Mouse (Mus musculus) liver, adult 2 months (tissue): ENCODE results near the gene Rpsa. TPM values are rescaled to one million over a fixed set of nuclear protein-coding genes. Genes with fewer than 3 reads are reported as not detected.
A peak's percentile ranks its signal among the peaks of the same experiment; 100 is the strongest.
"Not testable (repeated sequence)": the region's sequence is repeated elsewhere in the genome, so short reads cannot be mapped to it uniquely, and the experiment has no call there.

ENCODE experiments used
- DNase-seq: peaks from one replicate; pipeline ENCODE4 v3.0.0-alpha.2; 2011; ENCODE audit warnings: low read depth, low spot score; ENCODE audit errors: extremely low read depth
- H3K27ac ChIP-seq: fragments of 200-500 bp; replicated peaks from 2 replicates; pipeline ENCODE4 v1.5.1; 2012; ENCODE audit warnings: low read depth, mild to moderate bottlenecking, control low read depth, inconsistent platforms, low read length; ENCODE audit not compliant: insufficient read depth
- H3K27me3 ChIP-seq: fragments of 200-500 bp; 2 replicates; pipeline ENCODE4 v1.6.1; 2012; ENCODE audit warnings: mild to moderate bottlenecking, moderate library complexity, low read length, inconsistent platforms; ENCODE audit not compliant: control insufficient read depth, insufficient read depth
- H3K36me3 ChIP-seq: fragments of 200-500 bp; 2 replicates; pipeline ENCODE4 v1.6.1; 2012; ENCODE audit warnings: low read length, inconsistent platforms; ENCODE audit not compliant: control insufficient read depth, insufficient read depth
- H3K4me1 ChIP-seq: fragments of 200-500 bp; 2 replicates; pipeline ENCODE4 v1.6.1; 2011; ENCODE audit warnings: low read length; ENCODE audit not compliant: control insufficient read depth, insufficient read depth
- H3K4me3 ChIP-seq: fragments of 200-500 bp; 2 replicates; pipeline ENCODE4 v1.5.1; 2011; ENCODE audit warnings: low read depth, mild to moderate bottlenecking, control low read depth, low read length, moderate library complexity; ENCODE audit not compliant: insufficient read depth
- H3K79me2 ChIP-seq: fragments of 200-500 bp; 2 replicates; pipeline ENCODE4 v1.6.1; 2012; ENCODE audit warnings: inconsistent platforms, mild to moderate bottlenecking, low read length, moderate library complexity; ENCODE audit not compliant: control insufficient read depth, insufficient read depth
- H3K9ac ChIP-seq: fragments of 200-500 bp; 2 replicates; pipeline ENCODE4 v1.6.1; 2012; ENCODE audit warnings: low read depth, mild to moderate bottlenecking, control low read depth, inconsistent platforms, low read length
- CTCF ChIP-seq: fragments of 200-500 bp; IDR thresholded peaks from 2 replicates; pipeline ENCODE4 v1.5.1; 2011; ENCODE audit warnings: low read depth, low read length, control low read depth
- POLR2A ChIP-seq: fragments of 200-500 bp; IDR thresholded peaks from 2 replicates; pipeline ENCODE4 v1.6.1; 2011; ENCODE audit warnings: low read length, control low read depth; ENCODE audit not compliant: insufficient read depth; ENCODE audit errors: extremely low read depth
- WGBS: fragments of 180-500 bp; shearing (Covaris S2); methylation state at CpG from one replicate; pipeline ENCODE4 v1.1.7; 2018; 5-methylcytosine and 5-hydroxymethylcytosine counted together
- polyA plus RNA-seq: library from polyadenylated mRNA; depleted of rRNA; stranded (reverse); fragments of >200 nt; gene quantifications from 2 replicates; pipeline ENCODE4 v1.2.3, GENCODE M21; 2012
- total RNA-seq: library from RNA; depleted of rRNA; stranded (reverse); fragments of >200 nt; gene quantifications from 2 replicates; pipeline ENCODE4 v1.2.3, GENCODE M21; 2014

The Rpsa gene
- total and polyA plus RNA-seq, 2 experiments: 646 to 1,141 TPM

DNA sequence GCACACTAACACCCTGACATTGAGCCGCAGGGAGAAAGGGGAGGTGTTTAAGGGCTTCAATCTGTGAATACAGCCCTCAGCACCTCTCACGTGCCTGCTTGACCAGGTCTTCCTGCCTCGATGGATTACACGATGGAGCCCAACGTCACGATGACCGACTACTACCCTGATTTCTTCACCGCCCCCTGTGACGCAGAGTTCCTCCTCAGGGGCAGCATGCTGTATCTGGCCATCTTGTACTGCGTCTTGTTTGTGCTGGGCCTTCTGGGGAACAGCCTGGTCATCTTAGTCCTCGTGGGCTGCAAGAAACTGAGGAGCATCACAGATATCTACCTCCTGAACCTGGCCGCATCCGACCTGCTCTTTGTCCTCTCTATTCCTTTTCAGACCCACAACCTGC is 33.8 kb upstream of the Rpsa start:
- WGBS: 86% methylated on average over 13 of the region's 13 CpGs
- no peak overlapping the region for H3K9ac ChIP-seq

DNA sequence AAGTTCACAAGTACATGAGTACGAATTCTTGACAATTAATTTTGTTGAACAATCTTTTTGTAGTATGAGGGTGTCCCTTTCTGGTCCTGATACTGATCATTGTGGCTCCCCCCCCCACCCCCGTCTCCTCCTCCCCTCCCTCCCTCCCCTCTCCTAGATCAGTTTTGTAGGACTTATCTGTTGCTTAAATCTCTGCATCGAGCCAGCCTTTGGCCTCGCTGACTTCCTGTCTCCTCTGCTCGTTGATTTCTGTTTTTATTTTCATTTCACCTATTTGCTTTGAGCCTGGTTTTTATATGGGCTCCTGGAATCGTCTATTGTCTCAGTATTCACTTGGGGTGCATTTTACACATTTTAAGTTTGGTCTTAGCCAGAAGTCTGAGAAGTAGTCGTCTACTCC is 31.6 kb upstream of the Rpsa start:
- no peaks in the 10 kb centered on the region for H3K4me1 ChIP-seq
- no peak overlapping the region for H3K27ac ChIP-seq
- no peak for DNase-seq
- no peaks in the 10 kb centered on the region for H3K27me3 ChIP-seq
- 54% methylated on average over 7 of the region's 7 CpGs for WGBS
- H3K4me3 ChIP-seq: no peak overlapping the region
- H3K36me3 ChIP-seq: no peaks in the 10 kb centered on the region
- no peak overlapping the region for H3K9ac ChIP-seq
- TF ChIP-seq POLR2A (no peak), CTCF (no peak)
- H3K79me2 ChIP-seq: no peaks in the 10 kb centered on the region

More for the DNA sequence above, 33.8 kb upstream of the Rpsa start:
- Histone ChIP-seq H3K4me3 (no peak overlapping the region), H3K4me1 (no peaks in the 10 kb centered on the region), H3K27me3 (no peaks in the 10 kb centered on the region), H3K79me2 (no peaks in the 10 kb centered on the region), H3K36me3 (no peaks in the 10 kb centered on the region), H3K27ac (no peak overlapping the region)
- no peak for DNase-seq
- no peak for TF ChIP-seq POLR2A
- TF ChIP-seq CTCF: no peak

DNA sequence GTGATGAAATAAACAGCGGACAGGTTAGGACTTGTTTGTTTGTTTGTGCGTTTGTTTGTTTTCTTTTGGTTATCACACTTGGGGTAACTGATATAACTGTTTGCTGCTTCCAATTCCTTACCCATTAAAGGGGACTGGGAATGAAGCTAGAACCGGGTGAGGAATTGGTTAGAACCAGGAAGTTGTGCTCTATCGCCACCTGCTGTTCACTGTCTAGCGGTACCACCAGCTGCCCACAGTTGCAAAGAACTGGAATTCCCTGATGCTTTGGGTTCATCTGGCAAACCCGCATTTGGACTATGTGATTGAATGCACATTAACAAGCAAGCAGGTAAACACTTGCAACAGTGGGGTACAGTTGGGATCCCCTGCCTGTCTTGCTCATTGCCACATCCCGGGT is 28.8 kb upstream of the Rpsa start:
- H3K79me2 ChIP-seq: no peaks in the 10 kb centered on the region
- TF ChIP-seq POLR2A (no peak), CTCF (peak; percentile 82)
- no peaks in the 10 kb centered on the region for H3K36me3 ChIP-seq
- H3K4me3 ChIP-seq: no peak overlapping the region
- H3K27ac ChIP-seq: no peak overlapping the region
- 18% methylated on average over 7 of the region's 7 CpGs for WGBS
- H3K4me1 ChIP-seq: no peaks in the 10 kb centered on the region
- peak; percentile 46 for DNase-seq
- no peak overlapping the region for H3K9ac ChIP-seq
- no peaks in the 10 kb centered on the region for H3K27me3 ChIP-seq

DNA sequence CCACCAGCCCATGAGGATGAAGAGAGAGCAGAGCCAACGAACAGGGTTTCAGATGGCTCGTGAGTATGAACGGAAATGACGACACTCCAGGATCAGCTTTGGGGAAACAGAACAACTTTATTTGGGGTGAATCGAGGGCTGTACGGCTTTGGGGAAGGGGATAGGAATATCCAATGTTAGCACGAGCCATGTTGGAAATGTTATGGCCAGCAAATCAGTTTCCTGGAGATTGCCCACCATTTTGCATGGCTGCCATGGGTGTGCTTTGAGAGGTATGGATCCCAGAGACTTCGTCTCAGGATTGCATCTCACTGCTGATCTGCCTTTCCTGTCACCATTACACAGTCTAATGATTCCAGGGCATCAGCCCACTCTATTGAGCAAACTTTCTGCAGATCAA is 28.2 kb upstream of the Rpsa start:
- Histone ChIP-seq H3K79me2 (no peaks in the 10 kb centered on the region), H3K4me1 (no peaks in the 10 kb centered on the region), H3K4me3 (no peak overlapping the region), H3K36me3 (no peaks in the 10 kb centered on the region), H3K27me3 (no peaks in the 10 kb centered on the region), H3K9ac (no peak overlapping the region), H3K27ac (no peak overlapping the region)
- no peak for TF ChIP-seq CTCF
- TF ChIP-seq POLR2A: no peak
- WGBS: 83% methylated on average over 8 of the region's 8 CpGs
- DNase-seq: no peak

DNA sequence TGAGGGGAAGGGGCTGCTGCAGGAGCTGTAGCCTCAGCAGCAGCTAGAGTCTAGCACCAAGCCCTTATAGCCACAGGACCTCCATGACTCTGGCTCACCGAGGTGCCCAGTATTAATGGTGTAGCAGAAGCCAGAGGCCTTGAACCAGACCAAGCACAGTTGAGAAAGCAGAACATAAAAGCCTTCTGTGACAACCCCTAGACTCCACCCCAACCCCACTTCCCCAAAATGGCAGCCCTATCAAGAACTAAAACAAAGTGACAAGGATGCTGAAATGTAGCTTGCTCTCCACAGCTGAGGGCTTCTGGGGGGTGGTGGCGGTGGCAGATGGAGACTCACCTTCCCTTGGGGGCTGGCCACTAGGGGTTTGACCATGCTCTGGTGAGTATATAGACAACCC is 26.3 kb upstream of the Rpsa start:
- Histone ChIP-seq H3K36me3 (no peaks in the 10 kb centered on the region), H3K79me2 (no peaks in the 10 kb centered on the region), H3K27ac (no peak overlapping the region), H3K9ac (no peak overlapping the region), H3K27me3 (no peaks in the 10 kb centered on the region), H3K4me3 (no peak overlapping the region), H3K4me1 (no peaks in the 10 kb centered on the region)
- TF ChIP-seq POLR2A: no peak
- no peak for TF ChIP-seq CTCF
- WGBS: 87% methylated on average over 2 of the region's 2 CpGs
- DNase-seq: no peak

DNA sequence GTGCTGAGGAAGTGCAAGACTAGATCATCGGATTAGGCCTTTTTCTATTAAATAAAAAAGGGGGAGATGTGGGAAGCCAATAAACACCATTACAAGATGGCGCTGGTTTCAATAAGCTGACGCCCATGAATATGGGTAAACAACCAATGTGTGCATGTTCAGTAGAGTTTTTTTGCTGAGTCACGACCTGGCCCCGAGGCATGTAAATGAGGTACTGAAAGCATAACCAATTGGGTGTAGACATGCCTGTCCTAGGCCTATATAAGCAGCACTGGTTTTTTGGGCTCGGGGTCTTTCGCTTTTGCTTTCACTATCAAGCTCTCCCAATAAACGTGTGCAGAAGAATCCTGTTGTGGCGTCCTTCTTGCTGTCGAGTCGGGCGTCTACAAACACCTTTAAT is 18.5 kb upstream of the Rpsa start:
- not testable (repeated sequence) for H3K27ac ChIP-seq, DNase-seq, H3K36me3 ChIP-seq, H3K4me1 ChIP-seq, H3K27me3 ChIP-seq, H3K9ac ChIP-seq, H3K4me3 ChIP-seq
- 95% methylated on average over 12 of the region's 12 CpGs for WGBS
- H3K79me2 ChIP-seq: peaks cover 15% of the 10 kb centered on the region
